Mouse (Mus musculus) midbrain, embryonic 11.5 days (tissue): Measurements from ENCODE around the gene Arf3. TPM values are rescaled to one million over a fixed set of nuclear protein-coding genes. Genes with fewer than 3 reads are reported as not detected.
A peak's percentile ranks its signal among the peaks of the same experiment; 100 is the strongest.

ENCODE experiments used
- ATAC-seq: fragments of 200-750 bp; cut with Nextera tagmentation; 2 replicates; pipeline ENCODE4 v1.8.0; 2017; ENCODE audit warnings: moderate TSS enrichment, moderate library complexity; ENCODE audit not compliant: low FRiP score
- DNase-seq: peaks from one replicate; pipeline ENCODE4 v3.0.0; 2015; ENCODE audit warnings: low spot score; ENCODE audit errors: missing footprints
- H3K27ac ChIP-seq: fragments of 300-500 bp; sonication (generic); 2 replicates; pipeline ENCODE4 v1.5.1; 2014; ENCODE audit warnings: low read depth, low read length
- H3K27me3 ChIP-seq: fragments of 300-500 bp; sonication (generic); 2 replicates; pipeline ENCODE4 v1.6.1; 2014; ENCODE audit warnings: mild to moderate bottlenecking, low read length, moderate library complexity, mixed read lengths; ENCODE audit not compliant: control insufficient read depth, insufficient read depth
- H3K36me3 ChIP-seq: fragments of 300-500 bp; sonication (generic); 2 replicates; pipeline ENCODE4 v1.6.1; 2014; ENCODE audit warnings: mild to moderate bottlenecking, low read length, moderate library complexity, mixed read lengths; ENCODE audit not compliant: control insufficient read depth, insufficient read depth
- H3K4me1 ChIP-seq: fragments of 300-500 bp; sonication (generic); 2 replicates; pipeline ENCODE4 v1.6.1; 2014; ENCODE audit warnings: low read length; ENCODE audit not compliant: control insufficient read depth, insufficient read depth
- H3K4me2 ChIP-seq: fragments of 300-500 bp; sonication (generic); 2 replicates; pipeline ENCODE4 v1.6.1; 2014; ENCODE audit warnings: mild to moderate bottlenecking, moderate library complexity
- H3K4me3 ChIP-seq: fragments of 300-500 bp; sonication (generic); 2 replicates; pipeline ENCODE4 v1.5.1; 2014; ENCODE audit warnings: low read depth, low read length
- H3K9ac ChIP-seq: fragments of 300-500 bp; sonication (generic); 2 replicates; pipeline ENCODE4 v1.6.1; 2014; ENCODE audit warnings: low read length
- H3K9me3 ChIP-seq: fragments of 300-500 bp; sonication (generic); 2 replicates; pipeline ENCODE4 v1.6.1; 2016; ENCODE audit warnings: low read length; ENCODE audit not compliant: control insufficient read depth
- WGBS: fragments of 180-500 bp; shearing (Covaris S2); extraction: QIAGEN DNeasy Blood & Tissue Kit; methylation state at CpG from one replicate; pipeline ENCODE4 v1.1.7; 2014; 5-methylcytosine and 5-hydroxymethylcytosine counted together
- polyA plus RNA-seq: library from polyadenylated mRNA; unstranded; fragments of >200 nt; fragmentation: Nextera tagmentation; extraction: Ambion mirVana; gene quantifications from 2 replicates; pipeline ENCODE4 v1.2.1, GENCODE M21; 2014

Arf3 gene
- polyA plus RNA-seq, 1 experiment from 2014 or later: 33.4 TPM

- no peak for DNase-seq
- Histone ChIP-seq H3K36me3 (no peaks in the 10 kb centered on the region), H3K4me2 (no peak overlapping the region), H3K9ac (no peak overlapping the region), H3K4me1 (peaks cover 17% of the 10 kb centered on the region), H3K27me3 (peaks cover 14% of the 10 kb centered on the region), H3K9me3 (no peaks in the 10 kb centered on the region), H3K4me3 (no peak overlapping the region), H3K27ac (no peak overlapping the region)
- ATAC-seq: no peak
- 55% methylated on average over 8 of the region's 8 CpGs for WGBS
These were observed 66.8 kb downstream of the Arf3 start for GRCm38 (mm10) chr15:98696216-98696615.

GRCm38 (mm10) chr15:98695726-98696125 lies 67.3 kb downstream of the Arf3 start:
- Histone ChIP-seq H3K9ac (no peak overlapping the region), H3K4me2 (no peak overlapping the region), H3K27ac (no peak overlapping the region), H3K4me1 (peaks cover 22% of the 10 kb centered on the region), H3K27me3 (peaks cover 10% of the 10 kb centered on the region), H3K4me3 (no peak overlapping the region), H3K9me3 (no peaks in the 10 kb centered on the region), H3K36me3 (no peaks in the 10 kb centered on the region)
- 66% methylated on average over 9 of the region's 9 CpGs for WGBS
- ATAC-seq (no peak), DNase-seq (no peak)

- WGBS: 46% methylated on average over 11 of the region's 11 CpGs
- H3K4me2 ChIP-seq: no peak overlapping the region; the same call in 1 of the 2 replicates
- ATAC-seq (no peak), DNase-seq (no peak)
- H3K36me3 ChIP-seq: no peaks in the 10 kb centered on the region
- peaks cover 28% of the 10 kb centered on the region for H3K4me1 ChIP-seq
- H3K27me3 ChIP-seq: no peaks in the 10 kb centered on the region
- H3K4me3 ChIP-seq: no peak overlapping the region
- H3K27ac ChIP-seq: peak overlapping the region; percentile 67; the same call in 1 of the 2 replicates
- H3K9me3 ChIP-seq: no peaks in the 10 kb centered on the region
- no peak overlapping the region for H3K9ac ChIP-seq
These were observed 70.8 kb downstream of the Arf3 start for GRCm38 (mm10) chr15:98692171-98692715.

- Histone ChIP-seq H3K36me3 (no peaks in the 10 kb centered on the region), H3K27me3 (no peaks in the 10 kb centered on the region), H3K4me2 (peak overlapping the region; percentile 30), H3K4me3 (no peak overlapping the region), H3K9ac (0 out of 2 replicates have a peak overlapping the region, but pooled peaks have one; percentile 7), H3K27ac (peak overlapping the region; percentile 67), H3K4me1 (peaks cover 28% of the 10 kb centered on the region), H3K9me3 (no peaks in the 10 kb centered on the region)
- DNase-seq (peak; percentile 96), ATAC-seq (peak; percentile 89)
- WGBS: 11% methylated on average over 7 of the region's 7 CpGs
These were observed 71.4 kb downstream of the Arf3 start for GRCm38 (mm10) chr15:98691486-98692147.

GRCm38 (mm10) chr15:98689682-98690081 lies 73.3 kb downstream of the Arf3 start:
- H3K9ac ChIP-seq: no peak overlapping the region
- no peak overlapping the region for H3K4me2 ChIP-seq
- H3K27me3 ChIP-seq: no peaks in the 10 kb centered on the region
- DNase-seq (no peak), ATAC-seq (no peak)
- H3K27ac ChIP-seq: no peak overlapping the region; the same call in 1 of the 2 replicates
- H3K9me3 ChIP-seq: no peaks in the 10 kb centered on the region
- H3K4me3 ChIP-seq: no peak overlapping the region
- H3K36me3 ChIP-seq: no peaks in the 10 kb centered on the region
- peaks cover 28% of the 10 kb centered on the region for H3K4me1 ChIP-seq
- 81% methylated on average over 2 of the region's 2 CpGs for WGBS

Other genes with a start within 250 kb of the Arf3 start
- 131 and 140 TPM in 2 replicates for gene Kansl2, start 228.9 kb downstream of the Arf3 start, polyA plus RNA-seq
- gene Ccnt1, start 192.3 kb downstream of the Arf3 start, polyA plus RNA-seq: 60.7 and 61.9 TPM in 2 replicates
- 0.44 TPM in 1 of 2 replicates, not detected in the other for gene 4930415O20Rik, start 192.2 kb downstream of the Arf3 start, polyA plus RNA-seq
- gene Adcy6, start 153.1 kb downstream of the Arf3 start, polyA plus RNA-seq: 9.3 and 10.6 TPM in 2 replicates
- gene Cacnb3, start 132.4 kb downstream of the Arf3 start, polyA plus RNA-seq: 35.5 and 39.5 TPM in 2 replicates
- gene Ddx23, start 100.3 kb downstream of the Arf3 start, polyA plus RNA-seq: 24.8 and 24.9 TPM in 2 replicates
- 6.1 and 6.3 TPM in 2 replicates for gene Rnd1, start 85.8 kb downstream of the Arf3 start, polyA plus RNA-seq
- gene Ccdc65, start 55.0 kb downstream of the Arf3 start, polyA plus RNA-seq: 0.71 and 1.4 TPM in 2 replicates
- gene Fkbp11, start 35.0 kb downstream of the Arf3 start, polyA plus RNA-seq: 10.3 and 10.5 TPM in 2 replicates
- 0.30 and 0.40 TPM in 2 replicates for gene Wnt10b, start 14.9 kb upstream of the Arf3 start, polyA plus RNA-seq
- gene Wnt1, start 26.6 kb upstream of the Arf3 start, polyA plus RNA-seq: 11.6 and 14.0 TPM in 2 replicates
- gene Ddn, start 46.3 kb upstream of the Arf3 start, polyA plus RNA-seq: 0.48 and 0.74 TPM in 2 replicates
- 69.7 and 81.4 TPM in 2 replicates for gene Prkag1, start 68.3 kb upstream of the Arf3 start, polyA plus RNA-seq
- gene Kmt2d, start 108.0 kb upstream of the Arf3 start, polyA plus RNA-seq: 13.2 and 13.3 TPM in 2 replicates
- 14.2 and 16.7 TPM in 2 replicates for gene Rhebl1, start 131.3 kb upstream of the Arf3 start, polyA plus RNA-seq
- 0.27 and 0.40 TPM in 2 replicates for gene Dhh, start 135.3 kb upstream of the Arf3 start, polyA plus RNA-seq
- 7.5 and 9.8 TPM in 2 replicates for gene Lmbr1l, start 155.0 kb upstream of the Arf3 start, polyA plus RNA-seq
- 2,214 and 2,255 TPM in 2 replicates for gene Tuba1b, start 171.4 kb upstream of the Arf3 start, polyA plus RNA-seq
- not detected in 2 replicates for gene Gm49450, start 190.3 kb upstream of the Arf3 start, polyA plus RNA-seq
- gene Tuba1a, start 190.5 kb upstream of the Arf3 start, polyA plus RNA-seq: 7,669 and 8,043 TPM in 2 replicates